Mouse (Mus musculus) splenic B cell, adult 2 months (primary cell): ENCODE results near the gene Sdhb.

ENCODE experiments used
- DNase-seq: peaks from one replicate; pipeline ENCODE4 v3.0.0-alpha.2; 2011; ENCODE audit warnings: low read depth, low spot score
- H3K27me3 ChIP-seq: 2 replicates; pipeline ENCODE4 v1.6.1; 2012; ENCODE audit warnings: mild to moderate bottlenecking, low read length, moderate library complexity, mixed read lengths; ENCODE audit not compliant: control insufficient read depth, poor library complexity, insufficient read depth, severe bottlenecking
- H3K36me3 ChIP-seq: 2 replicates; pipeline ENCODE4 v1.6.1; 2012; ENCODE audit warnings: mild to moderate bottlenecking, low read length, moderate library complexity, mixed read lengths; ENCODE audit not compliant: control insufficient read depth, poor library complexity, insufficient read depth, severe bottlenecking

Gene Sdhb

DNA sequence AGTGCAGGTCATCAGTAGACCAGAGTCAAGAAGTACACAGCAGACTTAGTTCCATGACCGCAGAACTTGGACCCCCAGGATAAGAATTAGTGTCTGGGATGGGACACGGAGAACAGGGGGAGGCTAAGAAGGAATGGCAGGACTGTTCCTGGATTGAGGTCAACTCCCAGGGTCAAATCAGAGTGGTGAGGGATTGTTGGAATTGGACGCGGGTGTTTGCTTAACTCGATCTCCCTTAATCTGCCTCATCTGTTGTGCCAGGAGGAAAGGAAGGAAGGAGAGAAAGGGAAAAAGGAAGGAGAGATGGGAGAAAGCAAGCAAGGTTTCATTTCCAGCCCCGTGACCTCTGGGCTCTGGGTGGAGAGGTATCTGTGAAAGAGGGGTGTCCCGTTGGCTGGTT lies 49.1 kb downstream of the Sdhb start, which contains the start of gene Mfap2:
Mfap2 (plus strand) TSS at position 301 of the 400 bp plus-strand sequence.
- H3K27me3 ChIP-seq, result no peaks in the 10 kb centered on the region
- H3K36me3 ChIP-seq, result peaks cover 2% of the 10 kb centered on the region
- DNase-seq, result no peak

DNA sequence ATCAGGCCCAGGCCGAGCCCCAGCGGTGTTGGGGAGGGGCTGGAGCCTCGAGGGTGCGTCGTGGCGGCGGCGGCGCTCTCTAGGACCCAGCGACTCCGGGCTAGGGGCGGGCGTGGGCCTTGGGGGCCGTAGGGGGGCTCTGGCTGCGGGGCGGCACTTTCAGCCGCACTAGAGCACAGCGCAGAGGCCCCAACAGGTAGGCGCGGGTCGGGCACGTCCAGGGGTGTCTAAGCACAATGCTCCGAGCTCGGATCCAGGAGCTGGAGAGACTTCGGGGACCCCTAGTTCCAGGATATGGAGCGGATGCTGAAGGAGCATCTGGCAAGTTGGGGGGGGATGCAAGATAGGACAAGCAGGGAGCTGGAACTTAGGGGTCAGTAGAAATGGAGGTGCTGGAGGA lies 49.5 kb downstream of the Sdhb start:
- no peak for DNase-seq
- peaks cover 2% of the 10 kb centered on the region for H3K36me3 ChIP-seq
- no peaks in the 10 kb centered on the region for H3K27me3 ChIP-seq

DNA sequence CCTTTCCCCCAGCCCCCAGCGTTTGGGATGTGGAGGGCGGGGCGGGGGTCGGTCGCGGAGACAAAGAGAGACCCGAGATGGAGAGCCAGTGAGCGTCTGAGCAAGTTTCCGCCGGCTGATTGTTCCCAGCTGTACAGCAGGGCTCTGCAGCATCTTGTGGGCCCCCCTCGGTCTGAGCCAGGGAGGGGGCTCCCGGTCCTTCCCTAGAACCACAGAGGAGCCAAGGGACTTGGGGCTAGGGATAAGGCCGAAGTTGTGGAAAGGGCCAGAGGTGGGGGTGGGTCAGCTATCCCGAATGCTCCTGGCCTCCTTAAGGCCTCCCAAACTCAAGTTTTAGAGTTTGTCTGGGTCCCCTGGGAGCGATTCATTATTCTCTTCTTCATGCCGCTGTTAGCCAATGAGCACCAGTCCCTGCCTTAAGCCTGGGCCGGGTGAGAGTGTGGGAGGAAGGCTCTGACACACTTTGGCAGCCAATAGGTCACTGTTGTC lies 50.0 kb downstream of the Sdhb start:
- DNase-seq, result no peak
- Histone ChIP-seq H3K36me3 (peaks cover 2% of the 10 kb centered on the region), H3K27me3 (no peaks in the 10 kb centered on the region)

DNA sequence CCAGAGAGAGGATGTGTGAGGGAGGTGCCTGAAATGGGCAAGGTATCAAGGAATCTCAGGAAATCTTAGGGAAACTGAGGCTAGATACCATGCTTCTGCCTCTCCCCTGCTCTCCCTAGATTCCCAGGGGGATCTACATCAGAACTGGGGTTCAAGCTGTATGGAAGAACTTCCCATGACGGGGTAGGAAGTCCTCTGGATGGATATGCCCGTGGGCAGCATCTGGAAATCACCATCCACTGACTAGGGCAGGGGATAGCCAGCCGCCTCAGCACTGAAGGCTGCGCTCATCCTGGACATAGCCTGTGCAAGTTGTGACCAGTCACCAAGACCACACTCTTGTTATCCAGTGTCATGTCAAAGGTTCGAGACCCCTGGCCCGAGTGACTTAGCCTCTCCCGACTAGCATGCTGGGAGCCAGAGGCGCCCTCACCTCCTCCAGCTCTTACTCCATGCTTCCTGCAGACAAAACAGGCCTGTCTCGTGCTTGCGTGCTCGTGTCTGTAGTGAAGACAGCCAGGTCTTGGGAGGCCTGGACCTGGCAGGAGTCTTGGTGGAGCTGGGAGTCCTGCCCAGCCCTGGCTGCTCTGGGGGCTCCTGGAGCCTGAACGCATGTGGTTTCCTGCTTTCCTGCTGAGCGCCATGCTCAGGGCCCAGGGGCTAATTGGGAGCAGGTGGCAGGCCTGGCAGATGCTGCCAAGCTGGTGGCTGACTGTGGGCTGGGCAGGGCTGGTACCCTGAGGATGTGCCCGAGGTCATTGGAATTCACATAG lies 50.7 kb downstream of the Sdhb start:
- H3K36me3 ChIP-seq, result 0 out of 2 replicates have a peak, but pooled peaks cover 2% of the 10 kb centered on the region
- H3K27me3 ChIP-seq, result no peaks in the 10 kb centered on the region
- no peak for DNase-seq

DNA sequence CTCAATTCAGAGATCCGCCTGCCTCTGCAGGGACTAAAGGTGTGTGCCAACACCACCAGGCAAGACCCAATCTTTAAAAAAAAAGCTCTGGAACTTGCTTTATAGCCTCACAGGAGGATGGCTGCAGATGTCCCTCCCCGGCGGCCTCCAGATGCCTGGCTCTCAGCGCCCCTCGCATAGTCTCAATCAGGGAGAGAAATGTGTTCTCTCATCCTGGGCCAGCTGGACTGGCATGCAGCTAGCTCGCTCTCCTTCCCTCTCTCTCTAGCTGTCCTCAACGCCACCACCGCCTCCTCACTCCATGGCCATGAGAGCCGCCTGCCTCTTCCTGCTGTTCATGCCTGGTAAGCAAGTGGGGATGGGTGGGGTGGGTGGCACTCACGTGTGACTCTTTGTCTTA lies 51.6 kb downstream of the Sdhb start:
- H3K36me3 ChIP-seq, result no peaks in the 10 kb centered on the region
- DNase-seq, result no peak
- no peaks in the 10 kb centered on the region for H3K27me3 ChIP-seq

DNA sequence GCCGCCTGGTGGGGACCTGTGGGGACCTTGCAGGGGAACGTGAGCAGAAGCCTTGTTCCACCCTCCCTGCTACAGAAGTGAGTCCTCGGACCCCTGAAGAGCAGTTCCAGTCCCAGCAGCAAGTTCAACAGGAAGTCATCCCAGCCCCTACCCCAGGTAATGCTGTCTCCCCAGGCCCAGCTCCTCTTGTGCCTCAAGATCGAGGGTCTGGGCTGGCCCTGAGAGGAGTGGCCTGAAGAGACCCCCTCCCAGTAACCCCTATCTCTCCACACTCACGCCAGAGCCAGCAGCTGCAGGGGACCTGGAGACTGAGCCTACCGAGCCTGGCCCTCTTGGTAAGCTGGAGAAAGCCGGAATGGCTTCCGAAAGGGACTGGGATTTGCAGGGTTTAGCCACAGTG lies 53.1 kb downstream of the Sdhb start:
- no peaks in the 10 kb centered on the region for H3K27me3 ChIP-seq
- DNase-seq, result no peak
- H3K36me3 ChIP-seq, result no peaks in the 10 kb centered on the region

DNA sequence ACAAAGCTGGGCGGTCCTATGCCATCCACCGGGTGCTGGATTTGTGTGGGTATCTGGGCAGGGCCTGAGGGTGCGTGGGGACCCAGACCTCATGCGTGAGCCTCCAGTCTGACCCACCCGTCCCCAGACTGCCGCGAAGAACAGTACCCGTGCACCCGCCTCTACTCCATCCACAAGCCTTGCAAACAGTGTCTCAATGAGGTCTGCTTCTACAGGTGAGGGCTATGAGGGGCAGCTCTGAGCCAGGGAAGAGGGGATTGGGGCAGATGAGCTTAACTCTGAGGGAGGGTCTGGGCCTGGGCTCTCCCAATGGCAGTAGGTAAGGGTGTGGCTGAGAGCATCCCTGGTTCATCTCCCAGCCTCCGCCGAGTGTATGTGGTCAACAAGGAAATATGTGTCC lies 53.9 kb downstream of the Sdhb start:
- no peaks in the 10 kb centered on the region for H3K27me3 ChIP-seq

DNA sequence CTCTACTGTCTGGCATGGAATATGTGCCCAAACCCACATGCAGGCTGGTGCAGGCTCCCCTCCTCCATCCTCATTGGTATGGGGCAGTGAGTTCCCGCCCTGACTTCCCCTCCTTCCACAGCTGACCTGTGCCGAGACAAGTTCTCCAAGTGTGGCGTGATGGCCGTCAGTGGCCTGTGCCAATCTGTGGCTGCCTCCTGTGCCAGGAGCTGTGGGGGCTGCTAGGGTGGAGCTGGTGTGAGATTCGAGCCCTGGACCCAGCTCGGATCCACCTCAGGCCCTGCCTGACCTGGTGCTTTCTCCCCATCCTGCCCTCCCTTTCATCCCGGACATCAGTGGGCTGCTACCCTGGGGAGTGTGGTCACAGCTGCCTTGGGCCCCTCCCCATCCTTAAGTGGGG lies 54.4 kb downstream of the Sdhb start:
- DNase-seq, result no peak
- no peaks in the 10 kb centered on the region for H3K27me3 ChIP-seq
- no peaks in the 10 kb centered on the region for H3K36me3 ChIP-seq

More for the DNA sequence above, 53.9 kb downstream of the Sdhb start:
- H3K36me3 ChIP-seq, result no peaks in the 10 kb centered on the region
- no peak for DNase-seq

DNA sequence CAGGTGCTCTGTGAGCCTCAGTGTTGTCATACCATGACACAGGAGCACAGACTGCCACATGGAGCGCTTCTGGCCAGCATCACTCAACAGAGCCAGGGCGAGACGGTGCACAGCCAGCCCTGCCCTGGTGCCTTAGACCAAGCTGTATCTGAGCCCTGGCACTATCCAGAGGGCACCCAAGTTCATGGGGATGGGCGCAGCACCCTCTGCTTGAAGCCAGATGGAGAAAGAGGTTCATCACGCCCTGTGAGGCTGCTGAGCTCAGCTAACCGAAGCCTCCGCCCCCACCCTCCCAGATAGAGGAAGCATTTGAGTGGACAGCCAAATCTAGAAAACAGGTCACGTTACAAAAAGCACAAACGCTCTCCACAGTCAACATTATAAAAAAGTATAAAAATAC lies 55.3 kb downstream of the Sdhb start:
- H3K36me3 ChIP-seq, result no peaks in the 10 kb centered on the region
- no peaks in the 10 kb centered on the region for H3K27me3 ChIP-seq
- DNase-seq, result peak; percentile 15

DNA sequence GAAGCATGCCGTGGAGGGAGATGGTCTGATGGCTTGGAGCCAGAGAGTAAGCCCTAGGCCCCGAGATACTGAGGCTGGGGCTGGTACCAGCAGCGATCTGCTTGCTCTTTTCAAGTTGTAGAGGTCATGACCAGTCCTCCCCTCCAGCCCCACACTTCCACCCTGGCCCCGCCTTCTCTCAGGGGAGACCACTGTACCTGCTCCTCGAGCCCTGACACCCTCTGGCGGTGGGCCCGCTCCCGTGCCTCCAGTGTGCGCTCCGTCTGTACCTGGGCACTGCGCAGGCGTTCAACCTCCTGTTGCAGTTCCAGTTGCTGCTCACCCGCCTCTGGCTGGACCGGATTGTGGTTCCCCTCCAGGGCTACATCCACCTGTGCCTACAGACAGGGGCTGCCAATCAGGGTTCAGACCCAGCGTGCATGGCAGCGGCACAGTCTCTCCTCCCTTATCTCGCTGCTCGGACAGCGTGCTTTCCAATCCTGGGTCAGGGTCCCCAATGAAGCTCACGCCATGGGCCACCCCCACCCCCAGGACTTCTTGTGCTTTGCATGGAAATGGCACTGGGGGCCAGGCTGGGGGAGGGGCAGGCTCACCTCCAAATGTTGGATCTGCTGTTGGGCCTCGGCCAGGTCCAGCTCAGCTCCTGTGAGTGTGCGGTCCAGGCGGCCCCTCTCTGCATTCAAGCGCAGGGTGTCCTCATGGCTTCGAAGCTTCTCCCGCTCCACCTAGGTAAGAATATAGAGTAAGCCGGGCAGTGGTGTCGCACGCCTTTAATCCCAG lies 56.8 kb downstream of the Sdhb start:
- no peak for DNase-seq
- H3K36me3 ChIP-seq, result no peaks in the 10 kb centered on the region
- no peaks in the 10 kb centered on the region for H3K27me3 ChIP-seq

DNA sequence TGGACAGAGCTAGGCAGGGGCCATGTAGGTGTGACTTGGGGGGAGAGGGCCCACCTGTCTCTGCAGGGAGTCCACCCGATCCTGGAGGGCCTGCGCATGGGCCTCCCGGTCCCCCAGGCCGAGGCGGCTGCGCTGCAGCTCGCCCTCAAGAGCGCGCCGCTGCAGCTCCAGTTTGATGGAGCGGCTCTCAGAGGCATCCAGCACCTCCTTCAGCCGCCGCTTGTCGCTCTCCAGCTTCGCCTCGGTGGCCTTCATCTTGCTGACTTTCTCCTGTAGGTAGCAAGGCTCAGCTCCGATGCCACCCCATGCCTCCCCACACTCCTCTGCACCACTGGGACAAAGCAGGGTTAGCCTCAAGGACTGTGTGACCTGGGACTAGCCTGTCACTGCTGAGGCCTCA lies 59.2 kb downstream of the Sdhb start:
- H3K36me3 ChIP-seq, result no peaks in the 10 kb centered on the region
- H3K27me3 ChIP-seq, result no peaks in the 10 kb centered on the region
- DNase-seq, result no peak

DNA sequence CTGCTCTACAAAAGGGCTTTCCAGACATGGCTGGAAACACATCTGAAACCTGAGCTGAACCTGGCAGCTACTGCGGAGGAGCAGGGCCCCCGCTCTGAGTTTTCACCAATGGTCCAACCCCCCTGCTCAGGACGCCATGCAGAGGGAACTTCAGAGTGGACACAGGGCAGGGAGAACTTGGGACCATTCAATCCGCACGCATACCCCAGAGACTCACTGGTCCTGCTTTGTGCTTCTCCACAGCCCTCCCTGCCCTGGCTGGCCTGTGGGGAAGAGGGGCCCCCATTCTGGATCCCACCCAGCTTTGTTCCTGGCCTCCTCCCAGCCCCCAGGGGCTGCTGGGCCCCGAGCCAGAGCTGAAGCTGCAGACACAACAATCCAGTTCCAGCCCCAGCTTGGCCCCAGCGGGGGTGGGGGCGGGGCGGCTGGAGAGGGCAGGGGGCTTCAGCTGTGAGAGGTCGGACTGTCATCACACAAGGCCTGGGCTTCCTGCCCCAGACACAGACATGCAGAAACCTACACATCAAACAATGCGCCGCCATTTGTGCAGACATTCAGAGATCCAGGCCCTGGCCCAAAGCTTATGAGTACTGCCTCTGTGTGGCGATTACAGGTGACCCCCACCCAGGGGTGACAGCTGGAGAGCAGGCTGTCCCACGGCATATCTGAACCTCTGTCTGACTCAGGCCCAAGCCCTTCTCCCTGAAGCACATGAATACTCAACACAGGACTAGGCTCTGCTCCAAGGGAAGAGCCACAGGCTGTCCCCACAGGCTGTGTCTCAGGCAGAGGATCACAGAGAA lies 60.0 kb downstream of the Sdhb start:
- no peak for DNase-seq
- no peaks in the 10 kb centered on the region for H3K27me3 ChIP-seq
- no peaks in the 10 kb centered on the region for H3K36me3 ChIP-seq

DNA sequence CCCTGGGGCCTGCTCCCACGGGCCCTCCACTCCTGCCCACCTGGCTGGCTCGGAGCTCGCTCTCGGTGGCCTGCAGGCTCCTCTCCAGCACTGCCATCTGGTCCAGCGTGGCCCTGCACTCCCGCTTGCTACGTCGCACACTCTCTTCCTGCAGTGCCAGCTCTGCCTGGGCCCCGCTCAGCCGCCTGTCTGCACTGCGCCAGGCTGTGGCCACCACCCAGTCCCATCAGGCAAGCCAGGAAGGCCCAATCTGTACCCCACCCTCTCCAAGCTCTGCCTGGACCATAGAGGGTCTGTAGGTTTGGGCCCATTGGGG lies 60.6 kb downstream of the Sdhb start:
- Histone ChIP-seq H3K27me3 (no peaks in the 10 kb centered on the region), H3K36me3 (no peaks in the 10 kb centered on the region)
- no peak for DNase-seq

DNA sequence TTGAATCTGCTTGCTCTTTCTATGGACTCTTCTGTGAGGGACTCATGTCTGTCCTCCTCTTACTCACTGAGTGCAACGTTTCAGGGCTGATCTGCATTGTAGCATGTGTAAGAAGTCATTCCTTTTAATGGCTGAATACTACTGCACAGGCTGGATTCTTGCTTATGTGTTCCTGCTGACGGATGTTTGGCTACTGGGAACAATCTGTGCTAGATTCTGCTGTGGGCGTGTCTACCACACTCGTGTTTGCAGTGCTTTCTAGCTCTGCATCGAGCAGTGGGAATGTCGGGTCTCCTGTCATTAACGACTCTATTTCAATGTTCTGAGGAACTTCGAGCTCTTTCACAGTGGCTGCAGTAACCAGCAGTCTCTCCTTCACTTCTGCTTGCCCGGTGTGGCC lies 63.0 kb downstream of the Sdhb start:
- DNase-seq, result no peak
- no peaks in the 10 kb centered on the region for H3K27me3 ChIP-seq
- no peaks in the 10 kb centered on the region for H3K36me3 ChIP-seq

DNA sequence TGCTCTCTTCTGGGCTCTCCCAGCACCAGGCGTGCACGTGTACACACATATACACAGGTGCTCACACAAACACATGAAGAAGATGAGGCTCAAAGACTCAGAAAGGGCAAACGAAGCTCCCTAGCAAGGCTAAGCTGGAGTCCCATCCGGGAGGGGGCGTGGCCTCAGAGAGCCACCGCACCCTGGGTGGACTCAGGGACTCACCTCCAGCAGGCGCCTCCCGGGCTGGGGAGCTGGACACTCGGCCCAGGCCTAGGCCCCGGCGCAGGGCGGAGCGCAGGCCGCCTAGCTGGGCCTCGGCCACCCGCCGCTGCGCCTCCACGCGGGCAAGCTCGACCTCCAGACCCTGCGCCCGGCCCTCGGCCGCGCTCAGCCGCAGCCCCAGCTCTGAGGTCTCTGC lies 64.0 kb downstream of the Sdhb start:
- no peaks in the 10 kb centered on the region for H3K36me3 ChIP-seq
- no peaks in the 10 kb centered on the region for H3K27me3 ChIP-seq
- DNase-seq, result no peak
